Mouse (Mus musculus) ES-E14 (cell line): Measurements from ENCODE around the gene Dbnl.

ENCODE experiments used
- CHD2 ChIP-seq: IDR thresholded peaks from 2 replicates; pipeline ENCODE4 v1.6.1; 2014; ENCODE audit warnings: mild to moderate bottlenecking, low read depth, low read length, inconsistent platforms
- HCFC1 ChIP-seq: IDR thresholded peaks from 2 replicates; pipeline ENCODE4 v1.6.1; 2012; ENCODE audit warnings: low read length, inconsistent platforms, borderline replicate concordance; ENCODE audit not compliant: insufficient read depth
- ZNF384 ChIP-seq: IDR thresholded peaks from 2 replicates; pipeline ENCODE4 v1.6.1; 2012; ENCODE audit warnings: low read depth, low read length, inconsistent platforms

DNA sequence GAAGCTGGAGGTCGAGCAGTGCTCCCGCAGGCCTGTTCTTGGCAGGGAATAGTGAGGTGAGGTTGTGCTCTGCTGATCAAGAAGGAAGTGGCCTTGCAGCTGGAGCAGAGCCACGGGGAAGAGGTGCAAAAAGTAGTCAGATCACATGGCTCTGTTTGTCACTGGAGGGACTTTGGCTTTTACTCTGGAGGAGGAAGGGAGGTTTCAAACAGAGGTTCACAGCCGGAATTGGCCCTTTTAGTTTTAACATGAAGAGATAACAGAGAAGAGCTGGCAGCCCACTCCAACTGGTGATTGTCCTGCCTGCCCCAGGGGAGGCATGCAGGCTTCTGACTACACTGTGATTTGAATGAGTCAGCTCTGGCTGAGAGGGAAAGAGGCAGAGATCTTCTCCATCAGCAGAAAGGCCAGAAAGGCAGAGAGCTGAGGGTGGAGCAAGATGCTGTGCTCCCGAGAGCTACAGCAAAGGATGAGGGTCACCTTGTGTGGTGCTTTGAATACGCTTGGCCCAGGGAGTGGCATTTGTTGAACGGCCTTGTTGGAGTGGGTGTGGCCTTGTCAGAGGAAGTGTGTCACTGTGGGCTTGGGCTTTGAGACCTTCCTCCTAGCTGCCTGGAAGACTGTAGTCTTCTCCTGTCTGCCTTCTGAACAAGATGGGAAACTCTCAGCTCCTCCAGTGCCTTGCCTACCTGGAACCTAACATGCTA is 58.5 kb downstream of the Dbnl start:
- TF ChIP-seq CHD2 (no peak), HCFC1 (no peak), ZNF384 (no peak)
